Mouse (Mus musculus) cerebellum, adult 2 months (tissue): ENCODE results near the gene Washc1. TPM values are rescaled to one million over a fixed set of nuclear protein-coding genes. Genes with fewer than 3 reads are reported as not detected.

Experiments
- DNase-seq, 2 experiments: peaks; one replicate each; pipeline ENCODE4 v3.0.0; 2021
- H3K27ac ChIP-seq: fragments of 200-500 bp; 2 replicates; pipeline ENCODE4 v1.5.1; 2012; ENCODE audit warnings: low read length, control low read depth, inconsistent platforms; ENCODE audit not compliant: insufficient read depth
- H3K27me3 ChIP-seq: fragments of 200-500 bp; 2 replicates; pipeline ENCODE4 v1.6.1; 2012; ENCODE audit warnings: inconsistent platforms, mild to moderate bottlenecking, low read length, moderate library complexity; ENCODE audit not compliant: control insufficient read depth, insufficient read depth
- H3K4me1 ChIP-seq: fragments of 200-500 bp; 2 replicates; pipeline ENCODE4 v1.6.1; 2011; ENCODE audit warnings: low read length; ENCODE audit not compliant: control insufficient read depth, insufficient read depth
- H3K4me3 ChIP-seq: fragments of 200-500 bp; replicated peaks from 2 replicates; pipeline ENCODE3; 2011; ENCODE audit warnings: mild to moderate bottlenecking, low read depth, low read length, control low read depth; ENCODE audit not compliant: insufficient read depth
- CTCF ChIP-seq: fragments of 200-500 bp; IDR thresholded peaks from 2 replicates; pipeline ENCODE4 v1.5.1; 2011; ENCODE audit warnings: low read depth, mild to moderate bottlenecking, control low read depth, low read length, moderate library complexity, borderline replicate concordance; ENCODE audit not compliant: insufficient read depth
- POLR2A ChIP-seq: fragments of 200-500 bp; IDR thresholded peaks from 2 replicates; pipeline ENCODE4 v1.6.1; 2011; ENCODE audit warnings: low read length, control low read depth, borderline replicate concordance; ENCODE audit not compliant: insufficient read depth
- WGBS: fragments of 180-500 bp; shearing (Covaris S2); methylation state at CpG from one replicate; pipeline ENCODE4 v1.1.7; 2018; 5-methylcytosine and 5-hydroxymethylcytosine counted together
- polyA plus RNA-seq: library from polyadenylated mRNA; depleted of rRNA; stranded (reverse); fragments of >200 nt; gene quantifications from 2 replicates; pipeline ENCODE4 v1.2.3, GENCODE M21; 2012

Gene Washc1
- polyA plus RNA-seq, 1 experiment = 52.5 TPM

- TF ChIP-seq CTCF (no peak), POLR2A (no peak)
- no peak overlapping the region for H3K27ac ChIP-seq
- H3K4me3 ChIP-seq = no peak overlapping the region
- H3K27me3 ChIP-seq = no peaks in the 10 kb centered on the region
- WGBS = 86% methylated on average over 1 of the region's 1 CpGs
- peak in 1 of 2 experiments; percentile 6 for DNase-seq
- no peaks in the 10 kb centered on the region for H3K4me1 ChIP-seq
Measured at GRCm38 (mm10) chr17:66084486-66084885, 26.9 kb upstream of the Washc1 start.

- no peaks in the 10 kb centered on the region for H3K27me3 ChIP-seq
- no peak for DNase-seq
- no peak for TF ChIP-seq POLR2A
- no peak for TF ChIP-seq CTCF
- H3K4me1 ChIP-seq = no peaks in the 10 kb centered on the region
- no peak overlapping the region for H3K4me3 ChIP-seq
- no peak overlapping the region for H3K27ac ChIP-seq
- 91% methylated on average over 1 of the region's 1 CpGs for WGBS
Measured at GRCm38 (mm10) chr17:66085038-66085437, 26.3 kb upstream of the Washc1 start.

DNA sequence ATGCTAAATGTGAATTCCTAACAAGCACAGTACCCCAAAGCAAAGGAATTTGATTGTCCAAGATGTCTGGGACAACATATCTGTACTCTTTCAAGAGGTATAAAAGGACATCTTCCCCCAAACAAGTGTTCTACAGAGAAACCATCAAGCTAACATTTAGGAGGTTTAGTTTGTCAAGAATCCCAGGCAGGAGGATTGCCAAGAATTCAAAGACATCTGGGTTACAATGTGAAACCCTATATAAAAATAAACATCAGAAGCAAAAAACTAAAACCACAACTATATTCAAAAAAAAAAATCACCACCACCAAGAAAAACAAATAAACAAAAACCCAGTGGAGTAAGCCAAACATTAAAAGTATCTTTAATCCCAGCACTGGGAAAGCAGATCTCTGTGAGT, 21.1 kb upstream of the Washc1 start:
- no peaks in the 10 kb centered on the region; the same call in 1 of the 2 replicates for H3K4me1 ChIP-seq
- H3K4me3 ChIP-seq = no peak overlapping the region
- no peak for DNase-seq
- no peak overlapping the region for H3K27ac ChIP-seq
- no peak for TF ChIP-seq POLR2A
- TF ChIP-seq CTCF = no peak
- no peaks in the 10 kb centered on the region for H3K27me3 ChIP-seq

GRCm38 (mm10) chr17:66091392-66091791, 20.0 kb upstream of the Washc1 start:
- WGBS = 68% methylated on average over 2 of the region's 2 CpGs
- Histone ChIP-seq H3K27me3 (no peaks in the 10 kb centered on the region), H3K27ac (no peak overlapping the region), H3K4me1 (no peaks in the 10 kb centered on the region; the same call in 1 of the 2 replicates), H3K4me3 (no peak overlapping the region)
- no peak for DNase-seq
- no peak for TF ChIP-seq POLR2A
- no peak for TF ChIP-seq CTCF

GRCm38 (mm10) chr17:66092065-66092464, 19.3 kb upstream of the Washc1 start:
- Histone ChIP-seq H3K27me3 (no peaks in the 10 kb centered on the region), H3K27ac (no peak overlapping the region), H3K4me1 (no peaks in the 10 kb centered on the region; the same call in 1 of the 2 replicates), H3K4me3 (no peak overlapping the region)
- DNase-seq = no peak
- 67% methylated on average over 2 of the region's 2 CpGs for WGBS
- TF ChIP-seq CTCF (no peak), POLR2A (no peak)

- DNase-seq = no peak
- TF ChIP-seq CTCF = no peak
- no peak for TF ChIP-seq POLR2A
- H3K4me1 ChIP-seq = no peaks in the 10 kb centered on the region; the same call in 1 of the 2 replicates
- H3K27me3 ChIP-seq = no peaks in the 10 kb centered on the region
- H3K4me3 ChIP-seq = no peak overlapping the region
- 74% methylated on average over 3 of the region's 3 CpGs for WGBS
- no peak overlapping the region for H3K27ac ChIP-seq
Measured at GRCm38 (mm10) chr17:66092664-66093063, 18.7 kb upstream of the Washc1 start.

GRCm38 (mm10) chr17:66100566-66101379, 10.6 kb upstream of the Washc1 start:
- DNase-seq = peak; percentile 23 to 37
- no peaks in the 10 kb centered on the region; the same call in 1 of the 2 replicates for H3K4me1 ChIP-seq
- no peaks in the 10 kb centered on the region for H3K27me3 ChIP-seq
- 2% methylated on average over 40 of the region's 41 CpGs for WGBS
- peak overlapping the region; percentile 99 for H3K27ac ChIP-seq
- TF ChIP-seq POLR2A (no peak), CTCF (no peak)
- peak overlapping the region; percentile 90 for H3K4me3 ChIP-seq

GRCm38 (mm10) chr17:66101380-66102330, 9.7 kb upstream of the Washc1 start, which contains the start of gene Ndufv2:
Ndufv2 (minus strand) TSS chr17:66101559.
- H3K4me3 ChIP-seq = peak within 1 kb of the TSS; percentile 90
- no peaks in the 10 kb centered on the region for H3K27me3 ChIP-seq
- H3K4me1 ChIP-seq = no peaks in the 10 kb centered on the region; the same call in 1 of the 2 replicates
- WGBS = under 1% methylated on average over 66 of the region's 67 CpGs
- TF ChIP-seq CTCF (peak; percentile 71), POLR2A (peak; percentile 92)
- DNase-seq = peak; percentile 91 to 94
- H3K27ac ChIP-seq = peak within 1 kb of the TSS; percentile 99
